Mouse (Mus musculus): ENCODE results near the gene Creb3l4. TPM values are rescaled to one million over a fixed set of nuclear protein-coding genes. Genes with fewer than 3 reads are reported as not detected.

Gene Creb3l4
- polyA plus RNA-seq, 1 experiment from 2014 or later: 12.9 TPM

GRCm38 (mm10) chr3:90224331-90224730 lies 19.0 kb downstream of the Creb3l4 start:
- Histone ChIP-seq H3K9ac (replicated peaks) (no peak overlapping the region), H3K27ac (no peak overlapping the region), H3K9me3 (peaks cover 5% of the 10 kb centered on the region; the same call in 1 of the 2 replicates), H3K4me3 (replicated peaks) (no peak overlapping the region), H3K36me3 (peaks cover 36% of the 10 kb centered on the region), H3K4me2 (no peak overlapping the region), H3K27me3 (no peaks in the 10 kb centered on the region), H3K4me1 (replicated peaks) (peaks cover 21% of the 10 kb centered on the region)
- no peak for ATAC-seq (ENCODE audit: insufficient number of reproducible peaks, insufficient read depth, low FRiP score, low TSS enrichment, low read depth)
- WGBS: 76% methylated on average over 10 of the region's 10 CpGs

DNA sequence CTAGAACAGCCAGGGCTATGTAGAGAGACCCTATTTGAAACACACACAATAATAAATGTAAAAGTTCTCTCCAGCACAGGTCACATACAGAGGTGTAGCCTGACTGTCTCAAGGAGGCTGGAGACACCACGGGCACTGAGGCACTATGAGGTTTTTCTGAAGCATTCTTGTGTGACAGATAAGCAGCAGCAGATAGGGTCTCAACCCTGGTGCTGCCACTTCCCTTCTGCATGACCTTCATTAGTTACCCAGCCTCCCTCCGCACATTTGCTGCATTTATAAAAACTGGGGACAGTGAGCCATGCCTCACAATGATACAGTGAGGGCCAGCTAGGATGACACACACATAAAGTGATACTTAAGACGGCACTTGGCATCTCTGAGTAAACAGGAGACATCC lies 20.4 kb downstream of the Creb3l4 start:
- peaks cover 36% of the 10 kb centered on the region for H3K36me3 ChIP-seq
- H3K4me1 ChIP-seq (replicated peaks): peaks cover 21% of the 10 kb centered on the region
- H3K9me3 ChIP-seq: no peaks in the 10 kb centered on the region; the same call in 1 of the 2 replicates
- ATAC-seq (ENCODE audit: insufficient number of reproducible peaks, insufficient read depth, low FRiP score, low TSS enrichment, low read depth): no peak
- H3K4me2 ChIP-seq: no peak overlapping the region
- H3K4me3 ChIP-seq (replicated peaks): no peak overlapping the region
- H3K27ac ChIP-seq: no peak overlapping the region
- 86% methylated on average over 3 of the region's 3 CpGs for WGBS
- 0 out of 2 replicates have a peak overlapping the region, but pooled peaks have one; percentile 27 for H3K9ac ChIP-seq (replicated peaks)
- no peaks in the 10 kb centered on the region for H3K27me3 ChIP-seq

DNA sequence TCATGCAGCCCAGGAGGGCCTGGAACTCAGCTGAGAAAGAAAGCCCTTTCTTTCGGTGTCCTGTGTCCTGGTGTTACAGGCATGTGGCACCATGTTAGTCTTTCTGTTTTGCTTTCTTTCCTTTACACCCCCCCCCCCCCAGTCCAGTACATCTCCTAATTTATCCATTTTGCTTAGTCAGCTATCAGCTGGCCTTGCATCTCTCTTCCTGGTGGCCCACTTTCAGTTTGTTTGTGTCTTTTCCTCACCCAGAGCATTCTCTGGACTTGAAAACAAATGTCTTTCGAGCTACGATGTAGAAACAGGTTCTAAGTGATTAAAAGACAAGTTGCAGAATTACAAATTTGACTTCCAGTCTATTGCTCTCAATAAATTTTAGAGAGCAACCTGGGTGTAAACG lies 20.9 kb downstream of the Creb3l4 start:
- Histone ChIP-seq H3K9me3 (no peaks in the 10 kb centered on the region), H3K9ac (replicated peaks) (no peak overlapping the region), H3K4me2 (no peak overlapping the region), H3K27ac (no peak overlapping the region), H3K27me3 (no peaks in the 10 kb centered on the region), H3K4me1 (replicated peaks) (peaks cover 21% of the 10 kb centered on the region), H3K4me3 (replicated peaks) (no peak overlapping the region), H3K36me3 (peaks cover 36% of the 10 kb centered on the region)
- WGBS: 93% methylated on average over 4 of the region's 4 CpGs
- ATAC-seq (ENCODE audit: insufficient number of reproducible peaks, insufficient read depth, low FRiP score, low TSS enrichment, low read depth): no peak

GRCm38 (mm10) chr3:90221123-90221522 lies 22.2 kb downstream of the Creb3l4 start:
- peak overlapping the region; percentile 75 for H3K9ac ChIP-seq (replicated peaks)
- peaks cover 36% of the 10 kb centered on the region for H3K36me3 ChIP-seq
- ATAC-seq (ENCODE audit: insufficient number of reproducible peaks, insufficient read depth, low FRiP score, low TSS enrichment, low read depth): no peak
- peak overlapping the region; percentile 57 for H3K4me3 ChIP-seq (replicated peaks)
- H3K27me3 ChIP-seq: no peaks in the 10 kb centered on the region
- no peaks in the 10 kb centered on the region for H3K9me3 ChIP-seq
- peaks cover 21% of the 10 kb centered on the region for H3K4me1 ChIP-seq (replicated peaks)
- peak overlapping the region; percentile 70 for H3K4me2 ChIP-seq
- peak overlapping the region; percentile 91; the same call in 1 of the 2 replicates for H3K27ac ChIP-seq
- 26% methylated on average over 5 of the region's 5 CpGs for WGBS

GRCm38 (mm10) chr3:90220531-90220951 lies 22.8 kb downstream of the Creb3l4 start:
- Histone ChIP-seq H3K27me3 (no peaks in the 10 kb centered on the region), H3K27ac (peak overlapping the region; percentile 91), H3K9me3 (no peaks in the 10 kb centered on the region), H3K4me2 (peak overlapping the region; percentile 70), H3K36me3 (peaks cover 30% of the 10 kb centered on the region), H3K4me3 (replicated peaks) (peak overlapping the region; percentile 57), H3K4me1 (replicated peaks) (peaks cover 21% of the 10 kb centered on the region), H3K9ac (replicated peaks) (peak overlapping the region; percentile 75)
- under 1% methylated on average over 20 of the region's 20 CpGs for WGBS
- peak; percentile 88 for ATAC-seq (ENCODE audit: insufficient number of reproducible peaks, insufficient read depth, low FRiP score, low TSS enrichment, low read depth)

- no peaks in the 10 kb centered on the region for H3K9me3 ChIP-seq
- peaks cover 21% of the 10 kb centered on the region for H3K4me1 ChIP-seq (replicated peaks)
- peak overlapping the region; percentile 57 for H3K4me3 ChIP-seq (replicated peaks)
- no peak for ATAC-seq (ENCODE audit: insufficient number of reproducible peaks, insufficient read depth, low FRiP score, low TSS enrichment, low read depth)
- H3K9ac ChIP-seq (replicated peaks): no peak overlapping the region
- WGBS: 17% methylated on average over 6 of the region's 6 CpGs
- no peaks in the 10 kb centered on the region for H3K27me3 ChIP-seq
- peaks cover 25% of the 10 kb centered on the region for H3K36me3 ChIP-seq
- H3K27ac ChIP-seq: peak overlapping the region; percentile 91
- H3K4me2 ChIP-seq: peak overlapping the region; percentile 70
Measured at GRCm38 (mm10) chr3:90220088-90220487, 23.2 kb downstream of the Creb3l4 start.

GRCm38 (mm10) chr3:90215825-90216380 lies 27.4 kb downstream of the Creb3l4 start:
- 67% methylated on average over 1 of the region's 1 CpGs for WGBS
- H3K4me2 ChIP-seq: no peak overlapping the region

DNA sequence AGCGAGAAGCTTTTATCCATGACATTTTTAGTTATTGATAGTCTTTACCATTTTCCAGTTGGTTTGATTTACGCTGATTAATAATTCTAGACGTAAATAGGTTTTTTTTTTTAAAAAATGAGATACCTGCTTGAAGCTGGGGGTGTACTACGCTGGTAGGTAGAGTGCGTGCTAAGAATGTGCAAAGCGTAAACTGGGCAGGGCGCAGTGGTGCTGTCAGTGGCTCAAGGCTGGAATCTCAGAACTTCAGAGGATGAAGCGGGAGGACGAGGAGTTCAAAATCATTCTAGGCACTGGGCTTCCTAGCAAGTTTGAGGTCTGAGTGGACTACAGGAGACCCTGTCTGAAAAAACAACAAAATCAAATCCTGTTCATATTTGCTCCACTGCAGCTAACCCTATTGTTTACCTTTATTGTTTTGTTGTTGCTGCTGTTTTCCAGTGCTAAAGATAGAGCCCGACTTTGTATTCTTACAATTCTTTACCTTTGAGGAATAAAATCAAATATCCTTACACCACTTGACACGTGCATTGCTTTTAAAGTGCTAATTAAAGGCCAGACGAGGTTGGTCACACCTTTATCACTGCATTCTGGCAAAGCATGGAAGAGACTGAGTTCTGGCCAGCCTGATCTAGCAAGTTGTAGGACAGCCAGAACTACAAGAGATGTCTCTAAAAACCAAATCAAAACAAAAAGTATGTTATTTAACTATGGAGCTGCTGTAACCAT lies 29.2 kb downstream of the Creb3l4 start:
- no peak for ATAC-seq (ENCODE audit: insufficient number of reproducible peaks, insufficient read depth, low FRiP score, low TSS enrichment, low read depth)
- H3K27me3 ChIP-seq: no peaks in the 10 kb centered on the region
- peak overlapping the region; percentile 88 for H3K4me2 ChIP-seq
- no peaks in the 10 kb centered on the region for H3K9me3 ChIP-seq
- 14% methylated on average over 12 of the region's 12 CpGs for WGBS
- peak overlapping the region; percentile 80 for H3K27ac ChIP-seq
- peaks cover 35% of the 10 kb centered on the region for H3K36me3 ChIP-seq
- H3K4me3 ChIP-seq (replicated peaks): peak overlapping the region; percentile 76
- H3K4me1 ChIP-seq (replicated peaks): peaks cover 20% of the 10 kb centered on the region
- peak overlapping the region; percentile 27; the same call in 1 of the 2 replicates for H3K9ac ChIP-seq (replicated peaks)

More at GRCm38 (mm10) chr3:90215825-90216380, 27.4 kb downstream of the Creb3l4 start:
- no peak overlapping the region for H3K4me3 ChIP-seq (replicated peaks)
- no peaks in the 10 kb centered on the region for H3K9me3 ChIP-seq
- no peaks in the 10 kb centered on the region for H3K27me3 ChIP-seq
- H3K9ac ChIP-seq (replicated peaks): no peak overlapping the region
- no peak overlapping the region for H3K27ac ChIP-seq
- no peak for ATAC-seq (ENCODE audit: insufficient number of reproducible peaks, insufficient read depth, low FRiP score, low TSS enrichment, low read depth)
- H3K36me3 ChIP-seq: peaks cover 17% of the 10 kb centered on the region
- H3K4me1 ChIP-seq (replicated peaks): peaks cover 27% of the 10 kb centered on the region

DNA sequence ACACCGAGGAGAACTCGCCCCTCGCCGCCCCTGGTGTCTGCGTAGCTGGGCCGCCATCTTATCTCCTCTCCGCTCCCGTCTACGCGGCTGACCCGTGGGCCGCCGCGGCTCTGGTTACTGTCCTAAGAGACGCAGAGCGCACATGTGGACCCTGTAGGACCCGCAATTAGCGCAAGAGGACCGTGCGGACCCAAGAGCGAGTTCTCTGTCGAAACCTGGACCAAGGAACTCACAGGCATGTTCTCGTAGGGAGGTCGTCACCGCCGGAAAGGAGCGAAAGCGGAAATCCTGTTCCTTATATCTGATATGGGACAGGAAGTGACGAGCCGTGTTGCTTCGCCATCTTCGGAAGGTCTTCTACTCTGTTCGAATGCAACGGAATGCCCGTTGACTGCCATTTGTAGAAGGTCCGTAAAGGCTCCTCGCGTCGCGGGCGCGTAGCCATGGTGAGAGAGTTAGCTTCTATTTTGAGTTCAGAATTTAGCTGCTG lies 29.9 kb downstream of the Creb3l4 start, which contains the start of the genes Rps27 and Rab13:
Gene Rps27, minus strand, starts transcription at position 275 of the 490 bp plus-strand sequence.
Gene Rab13, plus strand, starts transcription at position 319 of the 490 bp plus-strand sequence.
- H3K4me3 ChIP-seq (replicated peaks): peak within 1 kb of the TSS; percentile 76
- WGBS: under 1% methylated on average over 42 of the region's 42 CpGs
- peaks cover 20% of the 10 kb centered on the region for H3K4me1 ChIP-seq (replicated peaks)
- no peaks in the 10 kb centered on the region for H3K9me3 ChIP-seq
- peaks cover 42% of the 10 kb centered on the region for H3K36me3 ChIP-seq
- H3K4me2 ChIP-seq: peak within 1 kb of the TSS; percentile 88
- peak within 1 kb of the TSS; percentile 81 for H3K9ac ChIP-seq (replicated peaks)
- peak; percentile 90 for ATAC-seq (ENCODE audit: insufficient number of reproducible peaks, insufficient read depth, low FRiP score, low TSS enrichment, low read depth)
- H3K27ac ChIP-seq: peak within 1 kb of the TSS; percentile 80
- H3K27me3 ChIP-seq: no peaks in the 10 kb centered on the region

GRCm38 (mm10) chr3:90212723-90213122 lies 30.6 kb downstream of the Creb3l4 start:
- Histone ChIP-seq H3K36me3 (peaks cover 49% of the 10 kb centered on the region), H3K4me2 (peak overlapping the region; percentile 88), H3K27me3 (no peaks in the 10 kb centered on the region), H3K9ac (replicated peaks) (peak overlapping the region; percentile 81), H3K4me3 (replicated peaks) (peak overlapping the region; percentile 76), H3K27ac (peak overlapping the region; percentile 80; the same call in 1 of the 2 replicates), H3K9me3 (no peaks in the 10 kb centered on the region), H3K4me1 (replicated peaks) (peaks cover 20% of the 10 kb centered on the region)
- ATAC-seq (ENCODE audit: insufficient number of reproducible peaks, insufficient read depth, low FRiP score, low TSS enrichment, low read depth): no peak
- 15% methylated on average over 5 of the region's 5 CpGs for WGBS

Data from limb, embryonic 12.5 days (tissue).